Mouse (Mus musculus) intestine, embryonic 15.5 days (tissue): ENCODE measurements at regions not wholly inside any gene's neighbourhood (a gene's known extent, or its start where the extent isn't known, plus 50 kb on each side); places are given as distances from the start of the nearest gene placed in this dataset.

Experiments
- ATAC-seq: fragments of 200-750 bp; cut with Nextera tagmentation; 2 replicates; pipeline ENCODE4 v1.8.0; 2017; ENCODE audit warnings: moderate TSS enrichment, moderate library complexity
- H3K27ac ChIP-seq: fragments of 300-500 bp; sonication (generic); 2 replicates; pipeline ENCODE4 v1.5.1; 2015; ENCODE audit warnings: mild to moderate bottlenecking, inconsistent platforms
- H3K27me3 ChIP-seq: fragments of 300-500 bp; sonication (generic); replicated peaks from 2 replicates; pipeline ENCODE4 v1.6.1; 2015; ENCODE audit warnings: inconsistent platforms
- H3K36me3 ChIP-seq: fragments of 300-500 bp; sonication (generic); 2 replicates; pipeline ENCODE4 v1.6.1; 2015; ENCODE audit warnings: inconsistent platforms
- H3K4me1 ChIP-seq: fragments of 300-500 bp; sonication (generic); replicated peaks from 2 replicates; pipeline ENCODE4 v1.6.1; 2015; ENCODE audit warnings: inconsistent platforms
- H3K4me2 ChIP-seq: fragments of 300-500 bp; sonication (generic); replicated peaks from 2 replicates; pipeline ENCODE4 v1.6.1; 2015; ENCODE audit warnings: mild to moderate bottlenecking, inconsistent platforms
- H3K4me3 ChIP-seq: fragments of 300-500 bp; sonication (generic); replicated peaks from 2 replicates; pipeline ENCODE4 v1.5.1; 2015; ENCODE audit warnings: inconsistent platforms
- H3K9ac ChIP-seq: fragments of 300-500 bp; sonication (generic); 2 replicates; pipeline ENCODE4 v1.6.1; 2015; ENCODE audit warnings: inconsistent platforms
- H3K9me3 ChIP-seq: fragments of 300-500 bp; sonication (generic); 2 replicates; pipeline ENCODE4 v1.6.1; 2016; ENCODE audit warnings: inconsistent platforms
- WGBS: fragments of 180-500 bp; shearing (Covaris S2); methylation state at CpG from one replicate; pipeline ENCODE4 v1.1.7; 2015; 5-methylcytosine and 5-hydroxymethylcytosine counted together

- H3K27ac ChIP-seq = no peak overlapping the region
- ATAC-seq = no peak
- no peak overlapping the region for H3K4me3 ChIP-seq
- no peaks in the 10 kb centered on the region for H3K4me1 ChIP-seq
- H3K4me2 ChIP-seq = no peak overlapping the region
- H3K27me3 ChIP-seq = no peaks in the 10 kb centered on the region
- WGBS = 41% methylated on average over 1 of the region's 1 CpGs
- no peak overlapping the region for H3K9ac ChIP-seq
- no peaks in the 10 kb centered on the region for H3K9me3 ChIP-seq
- H3K36me3 ChIP-seq = no peaks in the 10 kb centered on the region
These were observed 260.3 kb downstream of the Aldoart1 start for GRCm38 (mm10) chr4:72592129-72592528.

GRCm38 (mm10) chr4:72574946-72575345 is 277.5 kb downstream of the Aldoart1 start:
- H3K4me1 ChIP-seq = no peaks in the 10 kb centered on the region
- no peak overlapping the region for H3K9ac ChIP-seq
- no peaks in the 10 kb centered on the region for H3K36me3 ChIP-seq
- no peaks in the 10 kb centered on the region for H3K27me3 ChIP-seq
- H3K4me3 ChIP-seq = no peak overlapping the region
- H3K4me2 ChIP-seq = no peak overlapping the region
- WGBS = 76% methylated on average over 1 of the region's 1 CpGs
- no peak for ATAC-seq
- H3K27ac ChIP-seq = no peak overlapping the region
- no peaks in the 10 kb centered on the region for H3K9me3 ChIP-seq

GRCm38 (mm10) chr4:72571924-72572323 is 280.5 kb downstream of the Aldoart1 start:
- no peaks in the 10 kb centered on the region for H3K36me3 ChIP-seq
- H3K4me2 ChIP-seq = no peak overlapping the region
- no peaks in the 10 kb centered on the region for H3K4me1 ChIP-seq
- no peak overlapping the region for H3K27ac ChIP-seq
- H3K9me3 ChIP-seq = no peaks in the 10 kb centered on the region
- H3K9ac ChIP-seq = no peak overlapping the region
- no peaks in the 10 kb centered on the region for H3K27me3 ChIP-seq
- ATAC-seq = no peak
- 72% methylated on average over 2 of the region's 2 CpGs for WGBS
- no peak overlapping the region for H3K4me3 ChIP-seq

DNA sequence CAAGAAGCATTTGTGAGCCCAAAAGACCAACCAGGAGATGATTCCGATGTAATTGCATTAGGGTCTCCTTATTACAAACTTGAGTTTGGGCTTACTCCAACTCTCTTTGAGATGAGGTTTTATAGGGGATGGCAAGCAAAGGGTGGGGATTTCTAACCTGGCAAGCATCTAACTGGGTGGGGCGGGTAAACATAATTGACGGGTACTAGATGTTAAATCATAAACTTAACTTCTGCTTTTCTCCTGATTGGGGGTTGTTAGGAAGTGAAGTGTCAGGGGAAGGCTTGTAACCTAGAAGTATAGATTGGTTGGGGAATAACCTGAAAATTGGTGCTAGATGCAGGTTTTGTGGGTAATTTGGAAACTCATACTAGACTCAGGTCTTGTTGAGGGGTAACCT is 287.2 kb downstream of the Aldoart1 start:
- H3K27ac ChIP-seq = no peak overlapping the region
- H3K27me3 ChIP-seq = no peaks in the 10 kb centered on the region
- WGBS = 76% methylated on average over 3 of the region's 3 CpGs
- H3K9ac ChIP-seq = no peak overlapping the region
- H3K9me3 ChIP-seq = no peaks in the 10 kb centered on the region
- no peaks in the 10 kb centered on the region for H3K36me3 ChIP-seq
- no peaks in the 10 kb centered on the region for H3K4me1 ChIP-seq
- no peak overlapping the region for H3K4me2 ChIP-seq
- no peak for ATAC-seq
- no peak overlapping the region for H3K4me3 ChIP-seq

DNA sequence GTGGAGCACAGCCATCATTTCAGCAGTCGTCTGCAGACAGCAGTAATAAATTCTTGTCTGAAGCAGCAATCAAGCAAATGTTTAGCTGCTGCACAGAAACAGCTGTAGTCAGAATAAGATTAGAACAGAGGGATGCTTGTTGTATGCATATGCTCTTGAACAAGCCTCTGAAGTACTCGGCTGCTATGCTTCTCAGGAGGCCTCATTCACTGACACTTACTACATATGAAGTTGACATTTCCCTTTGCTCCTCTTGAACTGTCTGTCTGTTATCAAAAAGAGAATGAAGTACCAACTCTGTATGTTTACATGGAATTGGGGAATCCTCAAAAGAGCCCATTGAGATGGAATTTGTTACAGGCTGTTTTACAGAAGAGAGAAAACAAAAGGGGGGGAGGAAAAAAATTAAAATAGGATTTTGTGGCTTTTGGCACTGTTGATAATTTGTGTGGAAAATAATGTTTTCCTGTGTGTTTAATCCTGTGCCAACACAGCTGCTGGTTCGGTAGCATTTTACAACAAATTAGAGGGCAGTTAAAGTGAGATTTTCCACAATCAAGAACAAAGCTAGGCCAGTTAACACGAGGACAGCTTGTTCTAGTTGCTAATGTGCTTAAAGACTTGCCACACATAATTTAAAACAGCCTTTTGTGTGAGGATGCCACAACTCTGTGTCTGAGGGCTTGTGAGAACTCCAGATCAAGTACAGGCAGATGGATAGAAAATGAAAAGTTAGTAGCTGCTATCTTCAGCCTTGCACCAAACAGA is 289.3 kb downstream of the Aldoart1 start:
- ATAC-seq = no peak
- H3K9ac ChIP-seq = no peak overlapping the region
- H3K27me3 ChIP-seq = no peaks in the 10 kb centered on the region
- no peaks in the 10 kb centered on the region for H3K36me3 ChIP-seq
- no peaks in the 10 kb centered on the region for H3K4me1 ChIP-seq
- H3K27ac ChIP-seq = no peak overlapping the region
- no peak overlapping the region for H3K4me2 ChIP-seq
- H3K4me3 ChIP-seq = no peak overlapping the region
- 26% methylated on average over 4 of the region's 4 CpGs for WGBS
- no peaks in the 10 kb centered on the region for H3K9me3 ChIP-seq

GRCm38 (mm10) chr4:72554276-72554675 is 298.2 kb downstream of the Aldoart1 start:
- Histone ChIP-seq H3K27ac (no peak overlapping the region), H3K27me3 (no peaks in the 10 kb centered on the region), H3K9ac (no peak overlapping the region), H3K4me2 (no peak overlapping the region), H3K4me1 (no peaks in the 10 kb centered on the region), H3K9me3 (no peaks in the 10 kb centered on the region), H3K4me3 (no peak overlapping the region), H3K36me3 (no peaks in the 10 kb centered on the region)
- ATAC-seq = no peak

DNA sequence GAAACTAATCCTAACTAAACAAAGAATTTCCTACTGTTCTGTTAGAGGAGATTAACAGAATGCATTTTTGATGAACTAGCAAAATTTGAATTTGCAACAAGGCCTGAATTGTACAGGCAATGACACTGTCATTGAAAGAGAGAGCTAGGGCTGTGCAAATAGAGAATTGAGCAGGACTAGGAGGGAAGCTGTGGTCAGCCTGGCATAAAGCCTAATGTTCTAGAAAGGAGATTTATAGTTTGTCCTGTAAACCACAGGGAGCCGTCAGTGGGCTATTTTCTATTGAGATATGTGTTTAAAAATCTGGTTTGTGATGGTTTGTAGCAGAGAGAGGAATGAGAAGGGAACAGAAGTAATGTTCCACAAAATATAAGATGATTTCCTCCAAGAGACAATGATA is 317.9 kb downstream of the Aldoart1 start:
- no peaks in the 10 kb centered on the region for H3K27me3 ChIP-seq

DNA sequence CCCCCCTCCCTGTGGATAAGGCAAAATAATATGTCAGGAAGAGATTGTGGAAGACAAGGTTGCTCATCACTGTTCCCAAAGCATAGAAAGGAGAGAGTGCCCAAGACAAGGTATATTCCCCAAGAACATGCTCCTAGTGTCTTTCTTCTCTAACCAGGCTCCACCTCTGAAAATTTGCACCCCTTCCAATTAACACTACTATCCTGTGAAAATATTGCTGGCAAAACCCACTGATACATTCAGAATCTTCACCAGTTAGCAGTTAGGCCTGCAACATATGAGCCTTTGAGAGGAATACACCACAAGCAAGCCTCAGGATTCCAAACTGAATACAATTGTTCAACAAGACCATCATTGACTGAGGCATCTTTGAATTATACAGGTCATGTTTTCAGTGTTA is 323.9 kb upstream of the Tle1 start:
- no peak for ATAC-seq
- Histone ChIP-seq H3K27ac (no peak overlapping the region), H3K4me3 (no peak overlapping the region), H3K9ac (no peak overlapping the region), H3K4me1 (no peaks in the 10 kb centered on the region), H3K27me3 (no peaks in the 10 kb centered on the region), H3K9me3 (no peaks in the 10 kb centered on the region), H3K36me3 (no peaks in the 10 kb centered on the region), H3K4me2 (no peak overlapping the region)

More for the DNA sequence above, 317.9 kb downstream of the Aldoart1 start:
- Histone ChIP-seq H3K4me3 (no peak overlapping the region), H3K9me3 (no peaks in the 10 kb centered on the region), H3K9ac (no peak overlapping the region), H3K36me3 (no peaks in the 10 kb centered on the region), H3K4me1 (no peaks in the 10 kb centered on the region), H3K27ac (no peak overlapping the region), H3K4me2 (no peak overlapping the region)
- 44% methylated on average over 1 of the region's 1 CpGs for WGBS
- no peak for ATAC-seq

DNA sequence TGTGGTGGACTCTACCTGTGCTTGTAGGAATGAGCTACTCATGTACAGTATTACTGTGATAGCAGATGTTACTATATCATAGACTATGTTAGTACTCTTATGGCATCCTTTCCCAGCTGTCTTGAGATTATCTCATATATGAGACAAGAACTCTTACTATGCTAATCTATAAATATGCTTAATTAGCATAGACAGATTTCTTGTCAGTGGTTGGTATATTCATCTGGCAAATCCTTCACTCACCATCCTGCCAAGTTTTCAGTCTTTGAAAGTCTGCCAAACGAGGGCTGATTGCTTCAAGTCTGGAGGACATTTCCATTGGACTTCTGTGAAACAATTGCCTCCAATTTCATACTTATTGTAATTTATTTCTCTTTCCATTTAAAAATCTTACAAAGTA is 323.4 kb upstream of the Tle1 start:
- H3K27ac ChIP-seq = no peak overlapping the region
- no peak for ATAC-seq
- no peaks in the 10 kb centered on the region for H3K36me3 ChIP-seq
- WGBS = 71% methylated on average over 1 of the region's 1 CpGs
- H3K27me3 ChIP-seq = no peaks in the 10 kb centered on the region
- H3K9me3 ChIP-seq = no peaks in the 10 kb centered on the region
- H3K4me1 ChIP-seq = no peaks in the 10 kb centered on the region
- no peak overlapping the region for H3K4me2 ChIP-seq
- H3K9ac ChIP-seq = no peak overlapping the region
- H3K4me3 ChIP-seq = no peak overlapping the region

GRCm38 (mm10) chr4:72511220-72511619 is 310.5 kb upstream of the Tle1 start:
- H3K4me1 ChIP-seq = no peaks in the 10 kb centered on the region
- no peak overlapping the region for H3K4me3 ChIP-seq
- no peaks in the 10 kb centered on the region for H3K9me3 ChIP-seq
- H3K4me2 ChIP-seq = no peak overlapping the region
- ATAC-seq = no peak
- no peak overlapping the region for H3K9ac ChIP-seq
- H3K27me3 ChIP-seq = no peaks in the 10 kb centered on the region
- H3K36me3 ChIP-seq = no peaks in the 10 kb centered on the region
- no peak overlapping the region for H3K27ac ChIP-seq
- 71% methylated on average over 1 of the region's 1 CpGs for WGBS

DNA sequence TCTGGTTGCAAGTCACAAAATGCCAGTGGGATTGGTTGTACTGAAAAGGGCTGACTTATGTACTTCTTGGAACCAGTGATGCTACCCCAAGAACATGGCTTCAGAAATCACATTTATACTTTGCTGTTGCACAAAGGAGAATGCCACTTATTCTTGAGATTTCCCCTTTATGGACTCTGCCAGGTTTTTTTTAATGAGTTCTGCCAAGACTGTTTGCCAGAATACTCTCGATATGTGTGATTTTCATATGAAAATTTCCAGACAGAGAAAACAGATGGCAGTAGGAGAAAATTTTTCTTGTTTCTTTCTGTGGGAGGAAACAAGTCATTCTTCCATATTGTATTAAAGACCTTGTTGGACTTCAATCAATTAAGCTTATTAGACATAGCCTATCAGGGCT is 281.0 kb upstream of the Tle1 start:
- ATAC-seq = no peak
- Histone ChIP-seq H3K27me3 (no peaks in the 10 kb centered on the region), H3K4me1 (no peaks in the 10 kb centered on the region), H3K4me2 (no peak overlapping the region), H3K9ac (no peak overlapping the region), H3K36me3 (no peaks in the 10 kb centered on the region), H3K27ac (no peak overlapping the region), H3K9me3 (no peaks in the 10 kb centered on the region), H3K4me3 (no peak overlapping the region)
- 66% methylated on average over 1 of the region's 1 CpGs for WGBS

DNA sequence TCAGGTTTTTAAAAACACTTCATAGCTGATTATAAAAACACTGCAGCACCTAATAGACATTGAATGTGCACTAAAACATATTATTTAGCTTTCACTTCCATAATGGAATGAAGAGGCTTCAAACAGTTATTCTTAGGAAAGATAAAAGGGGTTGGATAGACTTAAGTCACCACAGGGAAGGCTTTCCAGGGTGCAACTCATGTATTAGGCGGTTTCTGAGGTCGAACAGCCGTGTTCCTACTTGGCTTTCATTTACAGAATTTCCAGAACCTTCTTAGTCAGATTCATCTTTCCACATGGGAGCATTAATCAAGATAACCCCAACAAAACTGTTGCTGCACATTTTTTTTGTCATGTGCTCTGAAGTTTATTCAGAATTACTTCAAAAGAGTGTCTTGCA is 279.8 kb upstream of the Tle1 start:
- H3K9ac ChIP-seq = no peak overlapping the region
- H3K36me3 ChIP-seq = no peaks in the 10 kb centered on the region
- H3K4me3 ChIP-seq = no peak overlapping the region
- H3K4me2 ChIP-seq = no peak overlapping the region
- H3K9me3 ChIP-seq = no peaks in the 10 kb centered on the region
- no peak for ATAC-seq
- H3K27ac ChIP-seq = no peak overlapping the region
- H3K27me3 ChIP-seq = no peaks in the 10 kb centered on the region
- 62% methylated on average over 3 of the region's 3 CpGs for WGBS
- no peaks in the 10 kb centered on the region for H3K4me1 ChIP-seq

DNA sequence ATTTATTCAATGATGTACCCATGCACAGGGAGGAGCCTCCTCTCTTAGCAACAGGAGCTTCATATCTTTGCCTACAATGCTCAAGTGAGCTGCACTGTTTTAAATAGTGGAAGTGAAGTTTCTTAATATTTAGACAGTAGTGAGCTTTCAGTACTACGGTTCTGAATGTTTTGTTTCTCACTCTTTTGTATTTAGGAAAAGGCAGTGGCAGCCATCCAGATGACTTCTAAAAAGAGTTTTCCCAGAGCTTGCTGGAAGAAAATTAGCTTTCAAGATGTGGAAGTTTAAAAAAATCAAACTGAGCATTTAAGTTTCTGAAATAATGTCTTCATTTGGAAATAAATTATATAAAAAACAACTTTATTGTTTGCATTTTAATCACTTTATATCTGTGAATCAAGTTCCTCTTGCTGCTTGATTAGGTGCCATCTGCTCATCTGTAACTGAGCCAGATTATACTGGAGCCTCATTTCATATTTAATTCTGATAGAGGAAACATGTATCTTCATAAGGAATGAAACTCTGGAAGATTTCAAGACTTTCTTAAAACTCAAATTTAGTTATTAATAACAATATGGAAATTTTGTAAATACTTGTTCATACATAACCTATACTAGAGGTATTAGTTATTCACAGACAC is 268.6 kb upstream of the Tle1 start:
- no peak for ATAC-seq
- Histone ChIP-seq H3K4me2 (no peak overlapping the region), H3K4me3 (no peak overlapping the region), H3K27me3 (no peaks in the 10 kb centered on the region), H3K4me1 (no peaks in the 10 kb centered on the region), H3K27ac (no peak overlapping the region), H3K36me3 (no peaks in the 10 kb centered on the region), H3K9ac (no peak overlapping the region), H3K9me3 (no peaks in the 10 kb centered on the region)
- WGBS = 31% methylated on average over 1 of the region's 1 CpGs
